Mouse (Mus musculus): Measurements from ENCODE around the gene Kcnk4.

DNA sequence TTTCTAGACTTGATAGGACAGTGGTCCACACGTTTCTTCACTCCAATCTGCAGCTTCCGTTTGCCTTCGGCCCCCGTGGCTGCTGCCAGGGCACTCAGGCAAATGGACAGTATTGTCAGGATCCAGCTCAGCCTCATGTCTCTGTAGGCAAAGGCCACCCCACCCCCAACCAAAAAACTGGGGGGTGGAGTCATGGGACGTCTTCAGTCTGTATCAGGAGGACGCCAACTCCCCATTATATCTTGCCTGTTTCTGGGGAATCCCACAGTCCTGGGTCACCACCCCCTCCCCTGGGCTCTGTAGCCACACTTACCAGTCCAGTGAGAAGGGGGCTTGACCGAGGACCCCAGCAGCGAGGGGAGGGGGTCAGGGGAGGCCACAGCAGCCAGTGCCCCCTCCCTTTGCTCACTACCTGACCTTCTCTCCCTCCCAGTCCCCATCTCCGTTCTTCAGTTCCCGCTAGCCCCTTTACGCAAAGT is 44.7 kb upstream of the Kcnk4 start:
- TF ChIP-seq CTCF (IDR thresholded peaks at IDR 0.05; ENCODE audit: low read depth, low read length) (no peak), POLR2AphosphoS5 (IDR thresholded peaks at IDR 0.05; ENCODE audit: insufficient replicate concordance, low read depth, low read length) (no peak), GATA1 (IDR thresholded peaks at IDR 0.05; ENCODE audit: borderline replicate concordance, low read length) (no peak), TAL1 (conservative IDR thresholded peaks at IDR 0.05; ENCODE audit: low read depth, low read length) (no peak)
